Mouse (Mus musculus): Measurements from ENCODE around the gene Dner. TPM values are rescaled to one million over a fixed set of nuclear protein-coding genes. Genes with fewer than 3 reads are reported as not detected.

The Dner gene
- polyA plus RNA-seq, 1 experiment, result 3.3 TPM

DNA sequence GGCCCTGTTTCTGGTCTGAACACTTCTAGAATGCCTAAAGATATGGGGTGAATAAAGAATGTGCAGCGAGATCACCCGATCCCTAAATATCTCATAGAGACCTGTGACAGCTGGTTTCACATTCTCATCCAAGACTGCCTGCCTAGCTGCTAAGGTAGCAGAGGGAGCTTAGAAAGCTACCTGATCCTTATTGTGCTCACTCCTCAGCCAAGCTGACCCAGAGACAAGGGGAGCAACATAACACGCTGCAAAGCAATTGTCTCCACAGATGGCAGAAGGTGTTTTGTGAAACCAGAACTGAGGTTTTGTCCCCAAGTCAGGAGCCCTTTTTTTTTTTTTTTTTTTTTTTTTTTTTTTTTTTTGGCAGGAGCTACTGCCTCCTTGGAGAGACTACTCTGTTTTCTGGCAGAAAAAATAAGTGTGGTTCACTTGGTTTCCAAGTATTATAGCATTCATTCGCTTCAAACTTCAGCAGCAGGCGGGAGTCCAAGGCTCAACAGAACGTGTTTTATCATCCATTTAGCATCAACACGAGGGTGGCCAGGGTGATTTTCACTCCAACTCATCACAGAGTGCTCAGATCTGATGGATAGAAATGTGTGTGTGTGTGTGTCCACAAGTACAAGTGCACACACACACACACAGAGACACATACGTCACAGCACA is 309.4 kb downstream of the Dner start:
- no peaks in the 10 kb centered on the region for H3K4me1 ChIP-seq (ENCODE audit: control insufficient read depth, insufficient read depth, insufficient read length, low read length)
- H3K4me3 ChIP-seq (ENCODE audit: low read depth, low read length), result no peak overlapping the region
- no peaks in the 10 kb centered on the region for H3K27me3 ChIP-seq (ENCODE audit: control insufficient read depth, insufficient read depth, low read length)
- WGBS, result 78% methylated on average over 8 of the region's 8 CpGs
- no peaks in the 10 kb centered on the region for H3K36me3 ChIP-seq (ENCODE audit: control insufficient read depth, insufficient read depth, low read length)
- no peak for TF ChIP-seq POLR2A (IDR thresholded peaks at IDR 0.05; ENCODE audit: low read depth, low read length)
- no peak for TF ChIP-seq CTCF (IDR thresholded peaks at IDR 0.05; ENCODE audit: extremely low read depth, insufficient read length, insufficient replicate concordance, low read depth, low read length)
- no peak overlapping the region for H3K27ac ChIP-seq (ENCODE audit: insufficient read depth, low read depth, low read length)

GRCm38 (mm10) chr1:84382709-84383108 is 313.3 kb downstream of the Dner start:
- Histone ChIP-seq H3K27me3 (ENCODE audit: control insufficient read depth, insufficient read depth, low read length) (no peaks in the 10 kb centered on the region), H3K4me3 (ENCODE audit: low read depth, low read length) (no peak overlapping the region), H3K27ac (ENCODE audit: insufficient read depth, low read depth, low read length) (no peak overlapping the region), H3K4me1 (ENCODE audit: control insufficient read depth, insufficient read depth, insufficient read length, low read length) (no peaks in the 10 kb centered on the region), H3K36me3 (ENCODE audit: control insufficient read depth, insufficient read depth, low read length) (no peaks in the 10 kb centered on the region)
- WGBS, result 72% methylated on average over 1 of the region's 1 CpGs
- TF ChIP-seq CTCF (IDR thresholded peaks at IDR 0.05; ENCODE audit: extremely low read depth, insufficient read length, insufficient replicate concordance, low read depth, low read length) (no peak), POLR2A (IDR thresholded peaks at IDR 0.05; ENCODE audit: low read depth, low read length) (no peak)

DNA sequence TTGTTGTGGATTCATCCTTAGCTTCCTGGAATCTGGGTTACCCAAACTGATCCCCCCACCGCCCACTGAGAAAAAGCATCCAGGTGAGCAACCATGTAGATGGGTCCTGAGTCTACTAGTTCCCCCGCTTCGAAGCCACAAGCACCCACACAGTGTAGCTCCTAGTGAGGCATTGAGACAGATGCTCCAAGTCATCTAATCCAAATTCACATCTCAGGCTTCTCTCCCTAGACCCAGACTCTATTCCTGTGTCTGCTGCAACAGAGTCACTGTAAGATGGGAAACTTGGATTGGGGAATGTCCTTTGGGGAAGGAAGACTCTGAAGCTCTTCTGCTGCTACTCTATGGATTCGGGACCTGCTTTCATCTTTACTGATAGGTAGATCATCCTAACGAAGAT is 314.0 kb downstream of the Dner start:
- no peaks in the 10 kb centered on the region for H3K4me1 ChIP-seq (ENCODE audit: control insufficient read depth, insufficient read depth, insufficient read length, low read length)
- no peak overlapping the region for H3K27ac ChIP-seq (ENCODE audit: insufficient read depth, low read depth, low read length)
- TF ChIP-seq POLR2A (IDR thresholded peaks at IDR 0.05; ENCODE audit: low read depth, low read length) (no peak), CTCF (IDR thresholded peaks at IDR 0.05; ENCODE audit: extremely low read depth, insufficient read length, insufficient replicate concordance, low read depth, low read length) (no peak)
- no peak overlapping the region for H3K4me3 ChIP-seq (ENCODE audit: low read depth, low read length)
- no peaks in the 10 kb centered on the region for H3K36me3 ChIP-seq (ENCODE audit: control insufficient read depth, insufficient read depth, low read length)
- no peaks in the 10 kb centered on the region for H3K27me3 ChIP-seq (ENCODE audit: control insufficient read depth, insufficient read depth, low read length)
- WGBS, result 90% methylated on average over 5 of the region's 5 CpGs

DNA sequence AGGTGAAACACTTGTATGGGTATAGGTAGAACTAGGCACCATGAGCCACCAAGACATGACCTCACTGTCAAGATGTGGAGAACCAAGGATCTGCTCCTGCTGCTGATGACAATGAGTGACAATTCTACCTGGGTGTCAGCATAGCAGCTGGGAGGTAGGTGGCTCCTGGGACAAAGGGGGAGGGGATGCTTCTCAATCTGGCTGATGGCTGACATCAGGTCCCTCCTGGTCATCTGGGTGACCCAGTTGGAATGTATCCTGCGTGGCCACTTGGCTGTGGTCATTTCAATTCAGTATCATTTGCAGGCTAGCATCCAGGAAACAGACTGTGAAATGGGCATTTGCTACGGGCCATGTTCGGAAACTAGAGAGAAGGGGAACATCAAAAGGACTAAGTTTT is 315.1 kb downstream of the Dner start:
- H3K27me3 ChIP-seq (ENCODE audit: control insufficient read depth, insufficient read depth, low read length), result no peaks in the 10 kb centered on the region
- H3K27ac ChIP-seq (ENCODE audit: insufficient read depth, low read depth, low read length), result no peak overlapping the region
- no peak for TF ChIP-seq POLR2A (IDR thresholded peaks at IDR 0.05; ENCODE audit: low read depth, low read length)
- no peak for TF ChIP-seq CTCF (IDR thresholded peaks at IDR 0.05; ENCODE audit: extremely low read depth, insufficient read length, insufficient replicate concordance, low read depth, low read length)
- 88% methylated on average over 3 of the region's 3 CpGs for WGBS
- H3K36me3 ChIP-seq (ENCODE audit: control insufficient read depth, insufficient read depth, low read length), result no peaks in the 10 kb centered on the region
- no peaks in the 10 kb centered on the region for H3K4me1 ChIP-seq (ENCODE audit: control insufficient read depth, insufficient read depth, insufficient read length, low read length)
- no peak overlapping the region for H3K4me3 ChIP-seq (ENCODE audit: low read depth, low read length)

- peak overlapping the region; percentile 50 for H3K27ac ChIP-seq (ENCODE audit: insufficient read depth, low read depth, low read length)
- TF ChIP-seq POLR2A (IDR thresholded peaks at IDR 0.05; ENCODE audit: low read depth, low read length) (no peak), CTCF (IDR thresholded peaks at IDR 0.05; ENCODE audit: extremely low read depth, insufficient read length, insufficient replicate concordance, low read depth, low read length) (no peak)
- H3K4me1 ChIP-seq (ENCODE audit: control insufficient read depth, insufficient read depth, insufficient read length, low read length), result peaks cover 23% of the 10 kb centered on the region; the same call in 1 of the 2 replicates
- no peaks in the 10 kb centered on the region for H3K27me3 ChIP-seq (ENCODE audit: control insufficient read depth, insufficient read depth, low read length)
- 32% methylated on average over 3 of the region's 3 CpGs for WGBS
- H3K4me3 ChIP-seq (ENCODE audit: low read depth, low read length), result no peak overlapping the region
- no peaks in the 10 kb centered on the region for H3K36me3 ChIP-seq (ENCODE audit: control insufficient read depth, insufficient read depth, low read length)
Observed at GRCm38 (mm10) chr1:84367733-84368132, 328.3 kb downstream of the Dner start.

GRCm38 (mm10) chr1:84366553-84366952 is 329.5 kb downstream of the Dner start:
- Histone ChIP-seq H3K27ac (ENCODE audit: insufficient read depth, low read depth, low read length) (no peak overlapping the region), H3K36me3 (ENCODE audit: control insufficient read depth, insufficient read depth, low read length) (no peaks in the 10 kb centered on the region), H3K4me1 (ENCODE audit: control insufficient read depth, insufficient read depth, insufficient read length, low read length) (peaks cover 24% of the 10 kb centered on the region; the same call in 1 of the 2 replicates), H3K27me3 (ENCODE audit: control insufficient read depth, insufficient read depth, low read length) (no peaks in the 10 kb centered on the region), H3K4me3 (ENCODE audit: low read depth, low read length) (no peak overlapping the region)
- TF ChIP-seq CTCF (IDR thresholded peaks at IDR 0.05; ENCODE audit: extremely low read depth, insufficient read length, insufficient replicate concordance, low read depth, low read length) (no peak), POLR2A (IDR thresholded peaks at IDR 0.05; ENCODE audit: low read depth, low read length) (no peak)
- WGBS, result 79% methylated on average over 3 of the region's 3 CpGs

DNA sequence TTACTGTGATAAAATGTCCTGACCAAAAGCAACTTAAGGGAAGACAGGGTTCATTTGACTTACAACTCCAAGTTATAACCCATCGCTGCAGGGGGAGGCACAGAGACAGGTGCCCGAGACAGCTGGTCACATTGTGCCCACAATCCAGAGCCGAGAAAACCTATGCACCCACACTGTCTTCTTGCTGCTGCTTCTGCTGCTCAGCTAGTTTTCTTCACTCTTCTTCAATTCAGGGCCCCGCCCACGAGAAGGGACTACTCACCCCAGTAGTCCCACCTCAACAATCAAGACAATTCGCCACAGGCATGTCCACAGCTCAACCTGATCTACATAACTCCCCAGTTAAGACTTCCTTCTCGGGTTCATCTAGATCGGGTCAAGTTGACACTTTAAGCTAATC is 332.1 kb downstream of the Dner start, which contains the start of gene Pid1:
TSS of gene Pid1 (minus strand) at position 214 of the 400 bp plus-strand sequence.
- Histone ChIP-seq H3K27ac (ENCODE audit: insufficient read depth, low read depth, low read length) (peak within 1 kb of the TSS; percentile 27; the same call in 1 of the 2 replicates), H3K27me3 (ENCODE audit: control insufficient read depth, insufficient read depth, low read length) (no peaks in the 10 kb centered on the region), H3K4me3 (ENCODE audit: low read depth, low read length) (no peak within 1 kb of the TSS), H3K4me1 (ENCODE audit: control insufficient read depth, insufficient read depth, insufficient read length, low read length) (peaks cover 31% of the 10 kb centered on the region; the same call in 1 of the 2 replicates), H3K36me3 (ENCODE audit: control insufficient read depth, insufficient read depth, low read length) (no peaks in the 10 kb centered on the region)
- no peak for TF ChIP-seq POLR2A (IDR thresholded peaks at IDR 0.05; ENCODE audit: low read depth, low read length)
- no peak for TF ChIP-seq CTCF (IDR thresholded peaks at IDR 0.05; ENCODE audit: extremely low read depth, insufficient read length, insufficient replicate concordance, low read depth, low read length)
- WGBS, result 79% methylated on average over 8 of the region's 8 CpGs
